Mouse (Mus musculus) heart, embryonic 16.5 days (tissue): ENCODE measurements around the gene Stk39. TPM values are rescaled to one million over a fixed set of nuclear protein-coding genes. Genes with fewer than 3 reads are reported as not detected.

Experiments used
- ATAC-seq: fragments of 200-750 bp; cut with Nextera tagmentation; replicated peaks from 2 replicates; pipeline ENCODE4 v1.8.0; 2017; ENCODE audit warnings: moderate number of reproducible peaks; ENCODE audit not compliant: insufficient read depth, low FRiP score; ENCODE audit errors: extremely low read depth
- H3K27ac ChIP-seq: fragments of 300-500 bp; sonication (generic); 2 replicates; pipeline ENCODE4 v1.5.1; 2014; ENCODE audit warnings: mild to moderate bottlenecking, low read length, control low read depth, moderate library complexity
- H3K27me3 ChIP-seq: fragments of 300-500 bp; sonication (generic); 2 replicates; pipeline ENCODE4 v1.6.1; 2014; ENCODE audit warnings: low read length, mixed read lengths; ENCODE audit not compliant: control insufficient read depth, insufficient read depth
- H3K36me3 ChIP-seq: fragments of 300-500 bp; sonication (generic); 2 replicates; pipeline ENCODE4 v1.6.1; 2014; ENCODE audit not compliant: control insufficient read depth, insufficient read depth
- H3K4me1 ChIP-seq: fragments of 300-500 bp; sonication (generic); 2 replicates; pipeline ENCODE4 v1.6.1; 2014; ENCODE audit warnings: low read length, mixed read lengths; ENCODE audit not compliant: control insufficient read depth, insufficient read depth
- H3K4me2 ChIP-seq: fragments of 300-500 bp; sonication (generic); 2 replicates; pipeline ENCODE4 v1.6.1; 2014; ENCODE audit warnings: low read depth, mild to moderate bottlenecking, control low read depth, low read length
- H3K4me3 ChIP-seq: fragments of 300-500 bp; sonication (generic); 2 replicates; pipeline ENCODE4 v1.5.1; 2014; ENCODE audit warnings: mild to moderate bottlenecking, control low read depth, low read length
- H3K9ac ChIP-seq: fragments of 300-500 bp; sonication (generic); 2 replicates; pipeline ENCODE4 v1.6.1; 2014; ENCODE audit warnings: low read length, control low read depth
- H3K9me3 ChIP-seq: fragments of 300-500 bp; sonication (generic); replicated peaks from 2 replicates; pipeline ENCODE4 v1.6.1; 2016; ENCODE audit warnings: low read length; ENCODE audit not compliant: control insufficient read depth
- WGBS: fragments of 180-500 bp; shearing (Covaris S2); extraction: QIAGEN DNeasy Blood & Tissue Kit; methylation state at CpG from one replicate; pipeline ENCODE4 v1.1.7; 2014; 5-methylcytosine and 5-hydroxymethylcytosine counted together
- polyA plus RNA-seq: library from polyadenylated mRNA; unstranded; fragments of >200 nt; fragmentation: Nextera tagmentation; extraction: Ambion mirVana; gene quantifications from 2 replicates; pipeline ENCODE4 v1.2.1, GENCODE M21; 2015

Gene Stk39
- polyA plus RNA-seq, 1 experiment from 2014 or later, result 61.8 TPM

DNA sequence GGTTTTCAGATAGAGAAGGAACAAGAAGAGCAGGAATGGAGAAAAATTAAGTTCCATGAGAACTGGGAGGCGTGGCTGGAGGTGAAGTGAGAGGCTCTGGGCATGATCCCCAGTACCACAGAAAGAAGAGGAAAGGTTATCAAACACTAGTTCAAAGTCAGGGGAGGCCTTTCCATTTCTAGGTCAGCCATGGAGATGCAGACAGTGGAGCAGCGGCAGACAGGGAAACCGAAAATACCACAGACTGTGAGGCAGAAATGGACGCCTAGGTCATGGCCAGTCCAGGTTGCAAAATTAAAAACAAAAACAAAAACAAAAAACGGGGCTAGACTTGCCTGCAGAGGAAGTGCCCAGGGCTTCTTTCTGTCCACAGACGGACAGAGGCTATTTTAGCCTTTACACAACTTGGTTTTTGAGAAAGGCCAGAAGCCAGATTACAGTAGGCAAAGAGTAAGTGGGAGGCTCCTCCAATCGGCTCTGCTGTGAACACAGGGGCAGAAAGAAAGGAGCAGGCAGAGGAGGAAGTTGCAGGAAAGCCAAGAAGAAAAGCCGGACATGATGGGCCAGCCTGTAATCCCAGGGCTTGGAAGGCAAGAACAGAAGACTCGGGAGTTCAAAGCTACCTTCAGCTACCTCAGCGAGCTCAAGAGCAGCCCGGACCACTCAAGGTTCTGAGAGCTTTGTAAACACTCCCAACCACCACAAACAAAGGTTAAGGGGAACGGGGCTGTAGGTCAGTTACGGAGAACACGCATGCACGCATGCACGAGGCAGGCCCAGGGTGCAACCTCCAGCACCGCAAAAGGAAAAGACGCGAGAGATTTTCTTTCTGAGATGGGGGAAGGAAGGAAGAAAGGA, 6.6 kb downstream of the Stk39 start:
- peaks cover 2% of the 10 kb centered on the region; the same call in 1 of the 2 replicates for H3K36me3 ChIP-seq
- 0 out of 2 replicates have a peak, but pooled peaks have one; percentile 15 for ATAC-seq
- peak overlapping the region; percentile 60 for H3K9ac ChIP-seq
- no peaks in the 10 kb centered on the region for H3K9me3 ChIP-seq
- peak overlapping the region; percentile 16; the same call in 1 of the 2 replicates for H3K4me3 ChIP-seq
- 42% methylated on average over 19 of the region's 19 CpGs for WGBS
- H3K27me3 ChIP-seq, result no peaks in the 10 kb centered on the region
- H3K4me1 ChIP-seq, result peaks cover 59% of the 10 kb centered on the region
- H3K4me2 ChIP-seq, result peak overlapping the region; percentile 53
- peak overlapping the region; percentile 88 for H3K27ac ChIP-seq

- peaks cover 56% of the 10 kb centered on the region for H3K4me1 ChIP-seq
- H3K27me3 ChIP-seq, result no peaks in the 10 kb centered on the region
- no peak for ATAC-seq
- H3K4me2 ChIP-seq, result no peak overlapping the region
- peak overlapping the region; percentile 46 for H3K27ac ChIP-seq
- no peaks in the 10 kb centered on the region for H3K9me3 ChIP-seq
- peaks cover 2% of the 10 kb centered on the region; the same call in 1 of the 2 replicates for H3K36me3 ChIP-seq
- WGBS, result 94% methylated on average over 4 of the region's 4 CpGs
- H3K4me3 ChIP-seq, result no peak overlapping the region
- no peak overlapping the region for H3K9ac ChIP-seq
Observed at GRCm38 (mm10) chr2:68464456-68464855, 7.6 kb downstream of the Stk39 start.

- no peak for ATAC-seq
- H3K9me3 ChIP-seq, result peaks cover 4% of the 10 kb centered on the region; the same call in 1 of the 2 replicates
- 66% methylated on average over 4 of the region's 4 CpGs for WGBS
- H3K9ac ChIP-seq, result no peak overlapping the region
- H3K27ac ChIP-seq, result 0 out of 2 replicates have a peak overlapping the region, but pooled peaks have one; percentile 46
- H3K4me1 ChIP-seq, result peaks cover 52% of the 10 kb centered on the region
- H3K36me3 ChIP-seq, result peaks cover 7% of the 10 kb centered on the region
- no peaks in the 10 kb centered on the region for H3K27me3 ChIP-seq
- no peak overlapping the region for H3K4me2 ChIP-seq
- no peak overlapping the region for H3K4me3 ChIP-seq
Observed at GRCm38 (mm10) chr2:68463801-68464200, 8.3 kb downstream of the Stk39 start.

DNA sequence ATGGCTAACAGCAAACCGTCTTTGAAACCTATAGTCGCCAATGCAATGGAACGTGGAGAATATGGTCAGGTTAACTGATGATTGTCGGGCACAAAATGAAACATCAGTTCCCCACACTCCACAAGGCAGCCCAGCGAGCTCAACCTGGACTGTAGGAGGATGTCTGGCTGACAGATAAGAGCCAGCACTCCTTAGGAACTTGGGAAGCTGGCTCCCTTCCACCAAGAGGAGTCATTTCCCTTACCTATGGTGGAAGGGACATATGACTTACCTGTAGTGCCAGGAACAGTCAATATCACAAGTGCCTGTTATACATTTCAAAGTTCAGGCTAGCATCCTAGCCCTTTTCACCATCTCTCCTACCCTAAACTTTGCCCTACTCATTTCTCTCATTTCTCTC, 14.0 kb downstream of the Stk39 start:
- 52% methylated on average over 5 of the region's 5 CpGs for WGBS

GRCm38 (mm10) chr2:68457455-68458032, 14.5 kb downstream of the Stk39 start:
- Histone ChIP-seq H3K27ac (peak overlapping the region; percentile 82), H3K4me2 (peak overlapping the region; percentile 45; the same call in 1 of the 2 replicates), H3K36me3 (peaks cover 7% of the 10 kb centered on the region), H3K4me1 (peaks cover 19% of the 10 kb centered on the region), H3K9ac (peak overlapping the region; percentile 47), H3K4me3 (no peak overlapping the region), H3K9me3 (peaks cover 4% of the 10 kb centered on the region; the same call in 1 of the 2 replicates), H3K27me3 (no peaks in the 10 kb centered on the region)
- 42% methylated on average over 6 of the region's 6 CpGs for WGBS
- 0 out of 2 replicates have a peak, but pooled peaks have one; percentile 28 for ATAC-seq

More for the DNA sequence above, 14.0 kb downstream of the Stk39 start:
- Histone ChIP-seq H3K4me2 (no peak overlapping the region), H3K9ac (no peak overlapping the region; the same call in 1 of the 2 replicates), H3K4me1 (peaks cover 21% of the 10 kb centered on the region), H3K4me3 (no peak overlapping the region), H3K27me3 (no peaks in the 10 kb centered on the region), H3K9me3 (peaks cover 4% of the 10 kb centered on the region; the same call in 1 of the 2 replicates), H3K27ac (peak overlapping the region; percentile 82), H3K36me3 (peaks cover 7% of the 10 kb centered on the region)
- no peak for ATAC-seq

- Histone ChIP-seq H3K27ac (peak overlapping the region; percentile 82), H3K9ac (peak overlapping the region; percentile 47), H3K27me3 (no peaks in the 10 kb centered on the region), H3K9me3 (peaks cover 4% of the 10 kb centered on the region; the same call in 1 of the 2 replicates), H3K4me2 (peak overlapping the region; percentile 45), H3K4me1 (peaks cover 23% of the 10 kb centered on the region), H3K4me3 (no peak overlapping the region), H3K36me3 (peaks cover 7% of the 10 kb centered on the region)
- ATAC-seq, result peak; percentile 39; the same call in 1 of the 2 replicates
- 37% methylated on average over 6 of the region's 6 CpGs for WGBS
Observed at GRCm38 (mm10) chr2:68456899-68457298, 15.2 kb downstream of the Stk39 start.

- no peak overlapping the region for H3K4me2 ChIP-seq
- H3K27me3 ChIP-seq, result no peaks in the 10 kb centered on the region
- peaks cover 23% of the 10 kb centered on the region for H3K4me1 ChIP-seq
- H3K27ac ChIP-seq, result peak overlapping the region; percentile 82
- H3K36me3 ChIP-seq, result peaks cover 2% of the 10 kb centered on the region; the same call in 1 of the 2 replicates
- WGBS, result 31% methylated on average over 4 of the region's 4 CpGs
- no peak overlapping the region for H3K9ac ChIP-seq
- no peaks in the 10 kb centered on the region for H3K9me3 ChIP-seq
- peak; percentile 75; the same call in 1 of the 2 replicates for ATAC-seq
- no peak overlapping the region for H3K4me3 ChIP-seq
Observed at GRCm38 (mm10) chr2:68452379-68452778, 19.7 kb downstream of the Stk39 start.

- Histone ChIP-seq H3K9ac (no peak overlapping the region), H3K4me1 (peaks cover 21% of the 10 kb centered on the region), H3K9me3 (no peaks in the 10 kb centered on the region), H3K4me3 (no peak overlapping the region), H3K4me2 (no peak overlapping the region), H3K27ac (no peak overlapping the region), H3K36me3 (peaks cover 6% of the 10 kb centered on the region), H3K27me3 (no peaks in the 10 kb centered on the region)
- ATAC-seq, result no peak
- WGBS, result 92% methylated on average over 10 of the region's 10 CpGs
Observed at GRCm38 (mm10) chr2:68448035-68448434, 24.0 kb downstream of the Stk39 start.
